Mouse (Mus musculus): ENCODE results near the gene Hsd17b7.

Hsd17b7 gene

DNA sequence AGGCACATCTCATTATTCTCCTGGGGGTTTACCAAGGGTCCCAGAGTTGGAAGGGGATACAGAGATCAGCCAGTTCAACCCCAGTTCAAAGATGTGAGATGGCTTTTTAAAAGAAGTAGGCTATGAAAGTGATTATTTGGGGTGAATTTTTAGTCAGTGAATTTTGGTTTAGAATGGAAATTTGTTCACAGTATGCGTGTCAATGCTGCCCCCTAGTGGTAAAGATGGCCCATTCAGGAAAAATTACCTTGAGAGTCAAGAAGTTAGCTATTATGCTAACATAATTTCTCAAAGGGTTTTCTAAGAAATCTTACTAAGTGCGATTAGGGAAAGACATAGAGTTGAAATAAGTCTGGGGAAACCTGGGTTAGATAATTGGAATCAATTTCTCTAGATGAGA lies 29.7 kb downstream of the Hsd17b7 start:
- DNase-seq (ENCODE audit: low read depth, low spot score) = peak; percentile 33

DNA sequence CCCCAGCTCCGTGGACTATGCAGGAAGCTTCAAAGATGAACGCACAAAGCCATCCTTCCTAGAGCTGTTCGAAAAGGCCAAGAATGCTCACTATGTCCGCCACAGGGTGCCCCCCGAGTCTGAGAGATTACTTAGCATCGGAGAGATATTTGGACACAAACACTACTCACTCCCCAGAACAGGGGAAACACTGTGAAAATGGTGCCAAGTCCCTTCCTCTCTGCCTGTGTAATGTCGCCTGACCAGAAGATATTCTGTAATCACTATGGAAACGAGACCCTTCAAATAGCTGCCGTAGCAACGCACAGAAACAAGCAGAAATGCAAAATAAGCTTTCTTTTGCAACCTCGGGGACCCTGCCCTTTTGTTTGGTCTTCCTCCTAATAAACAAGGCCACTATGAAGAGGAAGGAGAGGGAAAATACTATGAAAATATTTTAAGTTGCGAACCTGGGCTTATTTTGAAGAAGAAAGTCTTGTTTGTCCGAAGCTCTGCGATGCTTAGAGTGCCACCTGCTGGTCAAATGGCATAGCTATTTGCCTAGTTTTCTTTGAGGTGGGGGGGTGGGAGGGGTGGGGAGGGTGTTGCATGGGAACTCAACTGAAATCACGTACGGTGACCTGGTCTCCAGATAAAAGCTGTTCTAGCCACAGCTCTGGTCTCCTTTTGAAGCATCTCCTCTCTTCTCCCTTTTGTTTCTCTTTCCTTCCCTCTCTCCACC lies 34.9 kb downstream of the Hsd17b7 start:
- peak; percentile 39 for DNase-seq (ENCODE audit: low read depth, low spot score)

GRCm38 (mm10) chr1:169932122-169932746 lies 36.8 kb downstream of the Hsd17b7 start:
- DNase-seq (ENCODE audit: low read depth, low spot score) = no peak

GRCm38 (mm10) chr1:169931698-169932097 lies 37.3 kb downstream of the Hsd17b7 start:
- no peak for DNase-seq (ENCODE audit: low read depth, low spot score)

DNA sequence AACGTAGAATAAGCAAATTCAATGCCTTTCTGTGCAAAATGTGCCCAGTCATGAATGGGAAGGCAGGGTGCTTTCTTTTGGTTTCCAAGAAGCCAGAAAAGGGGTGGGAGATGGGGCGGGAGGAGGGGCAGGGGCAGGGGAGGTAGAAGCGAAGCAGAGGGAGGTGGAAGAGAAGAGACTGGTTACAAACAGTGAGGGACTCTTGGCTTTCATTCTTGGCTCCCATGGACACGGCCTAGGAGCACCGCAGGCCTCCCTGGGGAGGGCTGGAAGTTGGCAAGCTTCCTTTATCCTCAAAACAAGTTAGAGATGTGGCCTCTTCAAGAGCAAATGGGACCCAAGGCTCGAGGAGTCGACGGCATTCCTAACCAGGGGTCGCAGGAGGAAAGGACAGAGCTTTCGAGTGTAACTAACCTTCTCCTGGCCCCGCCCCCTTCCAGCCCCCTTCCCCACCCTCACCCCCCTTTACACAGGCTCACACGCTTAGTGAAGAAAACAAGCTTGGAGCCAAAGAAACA lies 40.5 kb downstream of the Hsd17b7 start, which contains the start of gene Ccdc190:
TSS of gene Ccdc190 (plus strand) at position 195 of the 518 bp plus-strand sequence.
- no peak for DNase-seq (ENCODE audit: low read depth, low spot score)

DNA sequence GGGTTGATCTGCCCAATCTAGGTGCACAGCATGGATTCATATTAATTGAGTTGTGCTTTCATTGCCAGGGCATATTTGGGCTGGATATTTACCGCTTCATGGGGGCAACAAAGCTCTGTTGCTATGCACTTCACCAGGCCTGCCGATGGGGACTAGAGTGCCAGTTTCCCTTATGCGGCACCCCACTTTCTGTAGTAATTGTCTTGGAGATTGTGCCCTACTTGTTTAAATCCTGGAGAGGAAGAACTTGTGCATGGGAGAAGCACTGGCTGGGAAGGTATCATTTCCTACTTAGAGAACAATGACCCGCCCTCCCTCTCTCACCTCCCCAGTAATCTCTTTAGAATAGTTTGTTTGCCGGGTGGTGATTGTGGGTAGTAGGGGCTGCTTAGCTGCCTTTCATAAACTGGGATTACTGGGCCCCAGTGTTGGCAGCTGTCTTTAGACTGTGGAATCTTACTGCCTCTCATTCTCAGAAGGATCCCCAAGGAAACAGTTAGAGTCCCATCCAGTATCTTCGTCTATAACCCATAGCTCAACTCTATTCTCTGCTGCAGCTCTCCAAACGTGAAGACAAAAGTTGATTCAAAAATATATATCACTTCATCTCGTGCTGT lies 41.2 kb downstream of the Hsd17b7 start:
- DNase-seq (ENCODE audit: low read depth, low spot score) = no peak

- no peak for DNase-seq (ENCODE audit: low read depth, low spot score)
Observed at GRCm38 (mm10) chr1:169924567-169924966, 44.5 kb downstream of the Hsd17b7 start.

- DNase-seq (ENCODE audit: low read depth, low spot score) = peak; percentile 14
Observed at GRCm38 (mm10) chr1:169921710-169922211, 47.3 kb downstream of the Hsd17b7 start.

DNA sequence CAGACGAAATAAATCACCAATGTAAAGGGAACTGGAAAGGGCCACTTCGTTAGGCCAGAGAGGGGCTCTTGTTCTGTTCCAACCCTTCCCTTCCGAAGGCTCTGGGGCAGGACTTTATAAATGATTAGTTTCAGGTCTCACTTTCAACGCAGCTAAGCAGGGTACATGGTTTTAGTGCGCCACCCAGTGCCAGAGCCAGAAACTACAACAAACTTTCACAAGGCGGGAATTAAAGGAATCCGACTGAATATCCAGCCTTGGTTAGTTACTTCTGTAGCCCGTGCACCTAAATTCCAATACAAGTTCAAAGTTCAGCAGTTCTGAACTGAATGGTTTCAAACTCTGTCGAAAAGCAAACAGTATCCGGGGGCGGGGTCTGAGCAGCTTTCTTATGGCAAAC lies 49.8 kb downstream of the Hsd17b7 start:
- peak; percentile 50 for DNase-seq (ENCODE audit: low read depth, low spot score)

DNA sequence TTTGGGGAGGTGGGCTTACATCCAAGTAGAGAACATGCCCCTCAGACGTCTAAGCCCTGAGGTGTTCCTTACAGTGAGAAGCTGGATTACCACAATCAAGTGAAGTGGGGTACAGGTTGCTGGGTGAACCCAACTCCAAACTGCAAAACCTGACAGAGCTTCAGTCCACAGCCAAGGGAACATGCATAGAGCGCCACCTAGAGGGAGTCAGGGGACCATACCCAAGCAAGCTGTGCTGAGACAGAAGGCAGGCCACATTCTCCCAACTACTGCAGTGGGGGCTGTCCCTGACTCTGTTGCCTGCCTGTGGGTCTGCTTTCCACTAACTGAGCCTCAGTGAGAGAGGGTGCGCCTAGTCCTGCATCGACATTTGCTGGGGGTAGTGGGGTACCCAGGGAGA lies 51.0 kb downstream of the Hsd17b7 start:
- DNase-seq (ENCODE audit: low read depth, low spot score) = no peak

GRCm38 (mm10) chr1:169917115-169917796 lies 51.8 kb downstream of the Hsd17b7 start:
- DNase-seq (ENCODE audit: low read depth, low spot score) = no peak

DNA sequence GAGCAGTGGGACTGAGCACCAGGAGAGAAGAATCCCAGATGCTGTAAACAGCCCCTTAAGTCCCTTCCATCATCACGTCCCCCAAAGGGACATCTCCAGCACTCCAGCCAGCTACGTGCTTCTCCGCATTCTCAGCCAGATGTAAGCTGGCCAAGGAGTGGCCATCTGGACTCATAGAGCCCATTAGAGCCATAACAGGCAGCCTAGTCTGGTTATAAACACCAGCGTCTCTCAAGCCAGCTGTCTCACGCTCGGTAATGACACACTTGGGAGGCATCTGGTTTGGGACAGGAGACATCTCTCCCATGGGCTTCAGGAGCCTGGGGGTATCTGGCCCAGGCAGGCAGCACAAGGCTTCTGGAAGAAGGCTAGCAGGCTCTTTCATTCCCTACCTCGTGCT lies 52.4 kb downstream of the Hsd17b7 start:
- DNase-seq (ENCODE audit: low read depth, low spot score) = no peak

- no peak for DNase-seq (ENCODE audit: low read depth, low spot score)
Observed at GRCm38 (mm10) chr1:169911526-169911925, 57.5 kb downstream of the Hsd17b7 start.

GRCm38 (mm10) chr1:169910751-169911150 lies 58.3 kb downstream of the Hsd17b7 start:
- no peak for DNase-seq (ENCODE audit: low read depth, low spot score)

- DNase-seq (ENCODE audit: low read depth, low spot score) = no peak
Observed at GRCm38 (mm10) chr1:169909659-169910058, 59.4 kb downstream of the Hsd17b7 start.

DNA sequence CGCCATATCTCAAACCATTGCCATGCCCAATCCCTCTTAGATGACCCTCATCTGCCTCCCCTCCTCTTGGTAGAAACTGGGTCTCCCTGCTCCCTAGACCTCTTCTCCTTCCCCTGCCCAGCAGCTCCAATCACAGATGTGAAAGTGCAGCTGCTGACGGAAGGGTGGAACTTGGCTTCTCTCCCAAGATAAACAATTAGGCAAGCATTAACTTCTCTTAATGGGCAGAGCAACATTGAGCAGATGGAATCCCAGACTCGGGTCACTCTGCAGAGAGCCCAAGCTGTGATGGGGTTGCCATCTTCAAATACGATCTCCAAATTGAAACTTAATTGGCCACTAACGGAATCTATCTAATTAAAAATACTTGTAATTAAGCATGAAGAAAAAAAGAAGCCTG lies 59.9 kb downstream of the Hsd17b7 start:
- no peak for DNase-seq (ENCODE audit: low read depth, low spot score)

DNA sequence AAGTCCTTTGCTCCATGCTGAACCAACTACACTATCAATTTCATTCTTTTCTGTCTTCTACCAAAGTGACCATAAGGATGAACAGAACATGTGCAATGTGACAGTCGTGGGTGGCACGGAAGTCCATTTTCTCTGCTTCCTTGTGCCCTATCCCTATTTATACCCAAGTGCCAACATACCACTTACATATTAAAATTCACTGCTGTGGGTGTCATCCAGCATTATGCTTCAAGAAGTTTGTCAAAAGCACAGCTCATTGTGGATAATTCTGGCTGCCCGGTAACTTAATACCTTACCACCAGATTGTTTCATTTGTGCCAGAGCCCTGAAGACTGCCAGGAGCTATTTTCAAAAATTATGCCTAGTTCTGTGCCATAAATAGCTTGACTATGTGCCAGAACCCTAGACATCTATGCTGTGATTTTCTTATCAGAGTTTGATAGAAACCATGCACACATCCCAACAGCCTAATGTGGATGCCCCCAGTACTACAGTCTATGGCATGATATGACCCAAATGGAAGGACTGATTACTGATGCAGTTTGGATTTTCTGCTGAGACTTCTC lies 68.2 kb downstream of the Hsd17b7 start:
- DNase-seq (ENCODE audit: low read depth, low spot score) = no peak

All from retina, postnatal 7 days (tissue).